ENCODE assay signal across 9 mouse cellular contexts in the genomic region with DNA sequence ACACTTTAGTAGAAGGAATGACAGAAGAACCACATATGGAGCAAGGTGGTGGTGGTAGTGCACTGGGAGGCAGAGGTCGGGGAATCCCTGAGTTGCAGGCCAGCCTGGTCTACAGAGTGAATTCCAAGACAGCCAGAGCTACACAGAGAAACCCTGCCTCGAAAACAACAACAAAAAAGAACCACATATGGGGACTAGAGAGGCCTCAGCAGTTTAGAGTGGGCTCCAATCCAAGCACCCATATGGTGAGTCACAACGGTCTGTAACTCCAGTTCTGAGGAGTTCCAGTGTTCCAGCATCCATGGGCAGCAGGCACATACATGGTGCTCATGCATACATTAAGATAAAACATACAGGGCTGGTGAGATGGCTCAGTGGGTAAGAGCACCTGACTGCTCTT. TPM values are rescaled to one million over a fixed set of nuclear protein-coding genes. Genes with fewer than 3 reads are reported as not detected.
DNase-seq lines count a peak whose midpoint lies in the region; ATAC-seq and TF ChIP-seq lines count a peak whose summit lies in the region.
"Had no signal": no experiment of that assay in that cellular context is flagged by ENCODE, and none has a peak within 500 bp of the region (broad histone marks: within the 10 kb centered on the region; RNA-seq: fewer than 3 reads in every experiment).

No protein-coding gene starts in this region.

- in situ Hi-C loops in CH12.LX (cut with MboI; ENCODE audit: low pct_ligation_motif_present, low pct_unique_long_range_greater_than_20kb, low sequenced_read_pairs), result no loop called here

- ATAC-seq in heart, embryonic 11.5 days (replicated peaks; ENCODE audit: insufficient number of reproducible peaks, low FRiP score, low TSS enrichment), result no peak
- ATAC-seq in embryonic facial prominence, embryonic 12.5 days (ENCODE audit: insufficient number of reproducible peaks, insufficient read depth, low FRiP score, low TSS enrichment), result no peak
- ATAC-seq in liver, embryonic 11.5 days (replicated peaks; ENCODE audit: low FRiP score), result no peak

- WGBS in heart, embryonic 11.5 days (ENCODE audit: insufficient replicate concordance), result 82% methylated on average over 3 of the region's 3 CpGs
- 84% methylated on average over 3 of the region's 3 CpGs for WGBS in embryonic facial prominence, embryonic 12.5 days
- WGBS in liver, embryonic 11.5 days, result 68% methylated on average over 3 of the region's 3 CpGs

- no peaks in the 10 kb centered on the region for H3K27me3 ChIP-seq in heart, embryonic 11.5 days (ENCODE audit: control insufficient read depth, insufficient read depth, low read length)
- no peaks in the 10 kb centered on the region for H3K27me3 ChIP-seq in CH12.LX (replicated peaks)
- H3K27me3 ChIP-seq in embryonic facial prominence, embryonic 12.5 days, result no peaks in the 10 kb centered on the region
- H3K27me3 ChIP-seq in liver, embryonic 11.5 days (replicated peaks; ENCODE audit: control insufficient read depth, insufficient read depth, low read length), result no peaks in the 10 kb centered on the region

- DNase-seq in heart, postnatal 14 days, result no peak
- no peak for DNase-seq in CH12.LX (ENCODE audit: extremely low read depth)
- DNase-seq in liver, embryonic 11.5 days (ENCODE audit: low spot score), result no peak
- no peak for DNase-seq in yolk sac, embryonic 10.5 days (ENCODE audit: low spot score)
- no peak for DNase-seq in frontal cortex, postnatal 10 days (ENCODE audit: low spot score in 2 of 2)
- DNase-seq in urinary bladder, adult 2 months (ENCODE audit: low spot score), result no peak
- DNase-seq: retina, postnatal 1 day had no signal

- TF ChIP-seq EP300 in CH12.LX (IDR thresholded peaks at IDR 0.05; ENCODE audit: low read length), result no peak

- peaks cover 48% of the 10 kb centered on the region for H3K79me2 ChIP-seq in CH12.LX (replicated peaks; ENCODE audit: control insufficient read depth, extremely low read depth, insufficient read depth, poor library complexity, severe bottlenecking)

- dilution Hi-C loops in CH12.LX (cut with MboI; ENCODE audit: extremely low pct_ligation_motif_present, extremely low pct_unique_long_range_greater_than_20kb, low sequenced_read_pairs), result no loop called here

- H3K4me2 ChIP-seq in heart, embryonic 11.5 days, result peak overlapping the region; percentile 76
- H3K4me2 ChIP-seq in CH12.LX (ENCODE audit: insufficient read depth, low read depth, poor library complexity, severe bottlenecking), result peak overlapping the region; percentile 82
- peak overlapping the region; percentile 88 for H3K4me2 ChIP-seq in embryonic facial prominence, embryonic 12.5 days (replicated peaks)
- peak overlapping the region; percentile 82 for H3K4me2 ChIP-seq in liver, embryonic 11.5 days

- peak overlapping the region; percentile 93; the same call in 1 of the 2 replicates for H3K9ac ChIP-seq in heart, embryonic 11.5 days (ENCODE audit: low read depth, low read length)
- peak overlapping the region; percentile 80 for H3K9ac ChIP-seq in CH12.LX (ENCODE audit: insufficient read depth, low read depth)
- H3K9ac ChIP-seq in embryonic facial prominence, embryonic 12.5 days, result no peak overlapping the region
- H3K9ac ChIP-seq in liver, embryonic 11.5 days (ENCODE audit: low read depth, low read length), result peak overlapping the region; percentile 99

- no peak for TF ChIP-seq POLR2A in CH12.LX (IDR thresholded peaks at IDR 0.05; ENCODE audit: low read depth, low read length)

- no peak for TF ChIP-seq CTCF in CH12.LX (conservative IDR thresholded peaks at IDR 0.05 in 1 of 2, IDR thresholded peaks at IDR 0.05 in 1 of 2; ENCODE audit: low read depth in 2 of 2, low read length in 2 of 2)

- peak overlapping the region; percentile 93; the same call in 1 of the 2 replicates for H3K27ac ChIP-seq in heart, embryonic 11.5 days (ENCODE audit: low read depth, low read length)
- no peak overlapping the region for H3K27ac ChIP-seq in CH12.LX (ENCODE audit: insufficient read depth, low read depth)
- H3K27ac ChIP-seq in embryonic facial prominence, embryonic 12.5 days, result no peak overlapping the region
- H3K27ac ChIP-seq in liver, embryonic 11.5 days (ENCODE audit: low read depth, low read length), result peak overlapping the region; percentile 92

- intact Hi-C loops in heart, postnatal 14 days (cut with DNase I), result loop anchor here (5.0 kb wide), 1 partner anchor 128 kb away; the partner anchor contains the start of gene Ndrg3

- H3K36me3 ChIP-seq in heart, embryonic 11.5 days (ENCODE audit: control insufficient read depth, insufficient read depth, low read length), result peaks cover 13% of the 10 kb centered on the region; the same call in 1 of the 2 replicates
- H3K36me3 ChIP-seq in CH12.LX (replicated peaks in 1 of 2; ENCODE audit: control insufficient read depth in 1 of 2, insufficient read depth in 1 of 2, low read length in 1 of 2), result peaks cover 21 to 47% of the 10 kb centered on the region in 2 experiments
- H3K36me3 ChIP-seq in embryonic facial prominence, embryonic 12.5 days, result peaks cover 35% of the 10 kb centered on the region
- peaks cover 25% of the 10 kb centered on the region; the same call in 1 of the 2 replicates for H3K36me3 ChIP-seq in liver, embryonic 11.5 days (ENCODE audit: control insufficient read depth, insufficient read depth, low read length)

- H3K9me3 ChIP-seq in heart, embryonic 11.5 days (replicated peaks; ENCODE audit: control insufficient read depth, low read length), result no peaks in the 10 kb centered on the region
- no peaks in the 10 kb centered on the region for H3K9me3 ChIP-seq in CH12.LX (replicated peaks; ENCODE audit: low read length)
- H3K9me3 ChIP-seq in embryonic facial prominence, embryonic 12.5 days, result no peaks in the 10 kb centered on the region
- no peaks in the 10 kb centered on the region for H3K9me3 ChIP-seq in liver, embryonic 11.5 days (ENCODE audit: control insufficient read depth, low read length)

- H3K4me1 ChIP-seq in heart, embryonic 11.5 days (ENCODE audit: control insufficient read depth, insufficient read depth, low read length), result peaks cover 6% of the 10 kb centered on the region; the same call in 1 of the 2 replicates
- peaks cover 3 to 32% of the 10 kb centered on the region in 2 experiments; a peak in 3 of 4 replicates for H3K4me1 ChIP-seq in CH12.LX (ENCODE audit: control insufficient read depth in 1 of 2, insufficient read depth in 2 of 2)
- H3K4me1 ChIP-seq in embryonic facial prominence, embryonic 12.5 days, result peaks cover 20% of the 10 kb centered on the region
- peaks cover 17% of the 10 kb centered on the region for H3K4me1 ChIP-seq in liver, embryonic 11.5 days (replicated peaks; ENCODE audit: control insufficient read depth, insufficient read depth, low read length)

- H3K4me3 ChIP-seq in heart, embryonic 11.5 days (ENCODE audit: low read depth, low read length), result peak overlapping the region; percentile 73
- H3K4me3 ChIP-seq in CH12.LX (replicated peaks in 1 of 3; ENCODE audit: low read depth in 2 of 3, low read length in 2 of 3, poor library complexity in 1 of 3), result peak overlapping the region in 2 of 3 experiments; percentile 100
- H3K4me3 ChIP-seq in embryonic facial prominence, embryonic 12.5 days, result no peak overlapping the region; the same call in 1 of the 2 replicates
- H3K4me3 ChIP-seq in liver, embryonic 11.5 days (ENCODE audit: low read depth, low read length), result peak overlapping the region; percentile 100

- TF ChIP-seq RAD21 in CH12.LX (IDR thresholded peaks at IDR 0.05; ENCODE audit: low read depth, low read length), result no peak

TF ChIP-seq in CH12.LX, 34 proteins besides CTCF, POLR2A, EP300 and RAD21 (continues in another document):
- TF ChIP-seq ZKSCAN1 (IDR thresholded peaks at IDR 0.05; ENCODE audit: borderline replicate concordance, low read depth, low read length), result no peak
- TF ChIP-seq USF2 (conservative IDR thresholded peaks at IDR 0.05; ENCODE audit: low read depth, low read length), result no peak

RNA-seq across cellular contexts. Expression of gene Rab5if, which starts 1.6 kb away (rescaled TPM):
- 191 TPM in 2 replicates for polyA plus RNA-seq in heart, embryonic 11.5 days (2014; fragmentation: Nextera tagmentation; extraction: Ambion mirVana)
- 100 to 1,000 TPM; 119 to 128 TPM for total RNA-seq in heart, postnatal 14 days (2021)
- 111 and 146 TPM in 2 replicates for total RNA-seq in CH12.LX (2012; rRNA removed)
- 182 and 186 TPM in 2 replicates for total RNA-seq in CH12.LX (2014; rRNA removed)
- 174 and 205 TPM in 2 replicates for polyA plus RNA-seq in CH12.LX (2012; ENCODE audit: insufficient read length, low read depth)
- polyA plus RNA-seq in embryonic facial prominence, embryonic 12.5 days (2016; fragmentation: Nextera tagmentation; extraction: Ambion mirVana), result 188 and 190 TPM in 2 replicates
- 247 and 278 TPM in 2 replicates for polyA plus RNA-seq in liver, embryonic 11.5 days (2014; fragmentation: Nextera tagmentation; extraction: Ambion mirVana)
- 110 and 134 TPM in 2 replicates for polyA plus RNA-seq in urinary bladder, adult 2 months (2012; rRNA removed)

RNA-seq across cellular contexts. Expression of gene 4930518I15Rik, which starts 6.7 kb away (rescaled TPM):
- 4.1 and 4.6 TPM in 2 replicates for polyA plus RNA-seq in heart, embryonic 11.5 days (2014; fragmentation: Nextera tagmentation; extraction: Ambion mirVana)
- 1 to 10 TPM; 1.5 to 1.6 TPM for total RNA-seq in heart, postnatal 14 days (2021)
- total RNA-seq in CH12.LX (2012; rRNA removed) (0.63 and 0.72 TPM in 2 replicates), CH12.LX (2014; rRNA removed) (0.35 and 0.51 TPM in 2 replicates)
- 0.30 and 0.81 TPM in 2 replicates for polyA plus RNA-seq in CH12.LX (2012; ENCODE audit: insufficient read length, low read depth)
- polyA plus RNA-seq in embryonic facial prominence, embryonic 12.5 days (2016; fragmentation: Nextera tagmentation; extraction: Ambion mirVana), result 9.6 and 9.8 TPM in 2 replicates
- polyA plus RNA-seq in liver, embryonic 11.5 days (2014; fragmentation: Nextera tagmentation; extraction: Ambion mirVana), result 3.6 and 5.1 TPM in 2 replicates
- polyA plus RNA-seq in urinary bladder, adult 2 months (2012; rRNA removed), result 3.7 and 3.9 TPM in 2 replicates

RNA-seq across cellular contexts. Expression of gene Sla2, which starts 22.5 kb away (rescaled TPM):
- 1.0 and 1.1 TPM in 2 replicates for polyA plus RNA-seq in heart, embryonic 11.5 days (2014; fragmentation: Nextera tagmentation; extraction: Ambion mirVana)
- 1 to 10 TPM in 1 of 2 experiments, under 1 TPM in 1; 0.10 to 1.3 TPM for total RNA-seq in heart, postnatal 14 days (2021)
- 3.2 and 3.8 TPM in 2 replicates for total RNA-seq in CH12.LX (2012; rRNA removed)
- 0.49 and 1.1 TPM in 2 replicates for total RNA-seq in CH12.LX (2014; rRNA removed)
- 1.4 and 1.9 TPM in 2 replicates for polyA plus RNA-seq in CH12.LX (2012; ENCODE audit: insufficient read length, low read depth)
- polyA plus RNA-seq in embryonic facial prominence, embryonic 12.5 days (2016; fragmentation: Nextera tagmentation; extraction: Ambion mirVana), result 0.31 TPM in 2 replicates
- 11.6 and 11.9 TPM in 2 replicates for polyA plus RNA-seq in liver, embryonic 11.5 days (2014; fragmentation: Nextera tagmentation; extraction: Ambion mirVana)
- polyA plus RNA-seq in urinary bladder, adult 2 months (2012; rRNA removed), result 0.28 and 0.31 TPM in 2 replicates

RNA-seq across cellular contexts. Expression of gene Tgif2, which starts 24.7 kb away (rescaled TPM):
- 42.7 and 44.1 TPM in 2 replicates for polyA plus RNA-seq in heart, embryonic 11.5 days (2014; fragmentation: Nextera tagmentation; extraction: Ambion mirVana)
- 1 to 10 TPM; 1.8 to 2.4 TPM for total RNA-seq in heart, postnatal 14 days (2021)
- total RNA-seq in CH12.LX (2012; rRNA removed) (10.4 and 12.2 TPM in 2 replicates), CH12.LX (2014; rRNA removed) (10.3 TPM in 2 replicates)
- polyA plus RNA-seq in CH12.LX (2012; ENCODE audit: insufficient read length, low read depth), result 11.1 and 11.3 TPM in 2 replicates
- polyA plus RNA-seq in embryonic facial prominence, embryonic 12.5 days (2016; fragmentation: Nextera tagmentation; extraction: Ambion mirVana), result 89.5 and 95.1 TPM in 2 replicates
- 33.3 and 40.0 TPM in 2 replicates for polyA plus RNA-seq in liver, embryonic 11.5 days (2014; fragmentation: Nextera tagmentation; extraction: Ambion mirVana)
- 4.6 and 4.8 TPM in 2 replicates for polyA plus RNA-seq in urinary bladder, adult 2 months (2012; rRNA removed)

Comparison
In these comparisons a context has a peak if more than half of its experiments do, and no peak if none do; other contexts are left out.
1. H3K27ac ChIP-seq: peak in heart, embryonic 11.5 days (single experiment) and liver, embryonic 11.5 days (single experiment); none in CH12.LX (single experiment) and embryonic facial prominence, embryonic 12.5 days (single experiment).
2. Peak in every context shown above with its lines, with median percentiles within 50 percentile points of each other: H3K4me2 ChIP-seq.